Mouse (Mus musculus) brain, embryonic 14.5 days (tissue): ENCODE measurements around the gene Stat5b.

Experiments used
- CTCF ChIP-seq: fragments of 200-500 bp; IDR thresholded peaks from 2 replicates; pipeline ENCODE4 v1.5.1; 2012; ENCODE audit warnings: inconsistent platforms, mild to moderate bottlenecking, moderate library complexity, borderline replicate concordance; ENCODE audit not compliant: insufficient read depth, insufficient read length; ENCODE audit errors: extremely low read depth
- POLR2A ChIP-seq: fragments of 200-500 bp; IDR thresholded peaks from 2 replicates; pipeline ENCODE4 v1.6.1; 2012; ENCODE audit warnings: mild to moderate bottlenecking, inconsistent platforms, borderline replicate concordance; ENCODE audit not compliant: poor library complexity, insufficient read depth, insufficient read length, severe bottlenecking; ENCODE audit errors: extremely low read depth

GRCm38 (mm10) chr11:100886188-100886740 is 35.7 kb upstream of the Stat5b start:
- TF ChIP-seq CTCF: no peak
- no peak for TF ChIP-seq POLR2A
